Mouse (Mus musculus) ES-E14 (cell line): ENCODE measurements at regions not wholly inside any gene's neighbourhood (a gene's known extent, or its start where the extent isn't known, plus 50 kb on each side); places are given as distances from the start of the nearest gene placed in this dataset.

Experiments used
- CHD2 ChIP-seq: IDR thresholded peaks from 2 replicates; pipeline ENCODE4 v1.6.1; 2014; ENCODE audit warnings: mild to moderate bottlenecking, low read depth, low read length, inconsistent platforms
- HCFC1 ChIP-seq: IDR thresholded peaks from 2 replicates; pipeline ENCODE4 v1.6.1; 2012; ENCODE audit warnings: low read length, inconsistent platforms, borderline replicate concordance; ENCODE audit not compliant: insufficient read depth
- MAFK ChIP-seq: IDR thresholded peaks from 2 replicates; pipeline ENCODE4 v1.6.1; 2014; ENCODE audit warnings: mild to moderate bottlenecking, low read depth, low read length, inconsistent platforms; ENCODE audit not compliant: insufficient read depth
- ZC3H11A ChIP-seq: IDR thresholded peaks from 2 replicates; pipeline ENCODE4 v1.6.1; 2012; ENCODE audit warnings: low read depth, mild to moderate bottlenecking, inconsistent platforms, low read length, borderline replicate concordance
- ZNF384 ChIP-seq: IDR thresholded peaks from 2 replicates; pipeline ENCODE4 v1.6.1; 2012; ENCODE audit warnings: low read depth, low read length, inconsistent platforms

- TF ChIP-seq CHD2: no peak
- no peak for TF ChIP-seq ZC3H11A
- TF ChIP-seq HCFC1: no peak
- TF ChIP-seq MAFK: no peak
- TF ChIP-seq ZNF384: no peak
Observed at GRCm38 (mm10) chr10:126480382-126480781, 420.8 kb downstream of the Atp23 start.
